Mouse (Mus musculus) large intestine, adult 2 months (tissue): ENCODE data around the gene Aldh1a3. TPM values are rescaled to one million over a fixed set of nuclear protein-coding genes. Genes with fewer than 3 reads are reported as not detected.
A peak's percentile ranks its signal among the peaks of the same experiment; 100 is the strongest.

Experiments used
- DNase-seq: peaks from one replicate; pipeline ENCODE4 v3.0.0-alpha.2; 2012; ENCODE audit warnings: low read depth, low spot score
- WGBS: fragments of 180-500 bp; shearing (Covaris S2); methylation state at CpG from one replicate; pipeline ENCODE4 v1.1.7; 2018; 5-methylcytosine and 5-hydroxymethylcytosine counted together
- polyA plus RNA-seq: library from polyadenylated mRNA; depleted of rRNA; stranded (reverse); fragments of >200 nt; gene quantifications from 2 replicates; pipeline ENCODE4 v1.2.3, GENCODE M21; 2012; rRNA removed

The Aldh1a3 gene
- polyA plus RNA-seq: 7.0 and 15.7 TPM in 2 replicates

- 2% methylated on average over 56 of the region's 56 CpGs for WGBS
Observed at GRCm38 (mm10) chr7:66427437-66428161, at the start of gene Aldh1a3. TSS of gene Aldh1a3 (minus strand) at chr7:66427517.

GRCm38 (mm10) chr7:66476289-66476688 lies 49.0 kb upstream of the Aldh1a3 start:
- 81% methylated on average over 8 of the region's 8 CpGs for WGBS
- no peak for DNase-seq

More at GRCm38 (mm10) chr7:66427437-66428161, at the start of gene Aldh1a3:
- DNase-seq: no peak

GRCm38 (mm10) chr7:66471641-66472216 lies 44.4 kb upstream of the Aldh1a3 start:
- WGBS: 55% methylated on average over 12 of the region's 12 CpGs
- DNase-seq: no peak

GRCm38 (mm10) chr7:66466641-66467040 lies 39.3 kb upstream of the Aldh1a3 start:
- WGBS: 90% methylated on average over 14 of the region's 14 CpGs
- DNase-seq: no peak

GRCm38 (mm10) chr7:66465241-66465640 lies 37.9 kb upstream of the Aldh1a3 start:
- no peak for DNase-seq
- 60% methylated on average over 5 of the region's 5 CpGs for WGBS

- WGBS: 100% methylated on average over 1 of the region's 1 CpGs
- no peak for DNase-seq
Observed at GRCm38 (mm10) chr7:66463081-66463480, 35.8 kb upstream of the Aldh1a3 start.

GRCm38 (mm10) chr7:66451622-66452295 lies 24.4 kb upstream of the Aldh1a3 start:
- 82% methylated on average over 12 of the region's 12 CpGs for WGBS

GRCm38 (mm10) chr7:66449971-66450752 lies 22.8 kb upstream of the Aldh1a3 start:
- DNase-seq: peak; percentile 57
- 5% methylated on average over 16 of the region's 16 CpGs for WGBS

More at GRCm38 (mm10) chr7:66451622-66452295, 24.4 kb upstream of the Aldh1a3 start:
- no peak for DNase-seq

GRCm38 (mm10) chr7:66448786-66449540 lies 21.6 kb upstream of the Aldh1a3 start:
- no peak for DNase-seq
- 78% methylated on average over 15 of the region's 15 CpGs for WGBS

GRCm38 (mm10) chr7:66448304-66448703 lies 21.0 kb upstream of the Aldh1a3 start:
- WGBS: 80% methylated on average over 10 of the region's 10 CpGs

GRCm38 (mm10) chr7:66446860-66447259 lies 19.5 kb upstream of the Aldh1a3 start:
- WGBS: 49% methylated on average over 3 of the region's 3 CpGs

More at GRCm38 (mm10) chr7:66448304-66448703, 21.0 kb upstream of the Aldh1a3 start:
- no peak for DNase-seq

GRCm38 (mm10) chr7:66445117-66445905 lies 18.0 kb upstream of the Aldh1a3 start:
- WGBS: 66% methylated on average over 11 of the region's 11 CpGs
- DNase-seq: no peak

More at GRCm38 (mm10) chr7:66446860-66447259, 19.5 kb upstream of the Aldh1a3 start:
- DNase-seq: peak; percentile 73

GRCm38 (mm10) chr7:66444706-66445105 lies 17.4 kb upstream of the Aldh1a3 start:
- no peak for DNase-seq
- 64% methylated on average over 5 of the region's 5 CpGs for WGBS

GRCm38 (mm10) chr7:66442501-66443369 lies 15.4 kb upstream of the Aldh1a3 start:
- no peak for DNase-seq
- 53% methylated on average over 15 of the region's 15 CpGs for WGBS

GRCm38 (mm10) chr7:66438787-66439669 lies 11.7 kb upstream of the Aldh1a3 start:
- peak; percentile 67 for DNase-seq
- WGBS: 26% methylated on average over 12 of the region's 12 CpGs

GRCm38 (mm10) chr7:66434453-66434935 lies 7.2 kb upstream of the Aldh1a3 start:
- WGBS: 29% methylated on average over 10 of the region's 10 CpGs
- no peak for DNase-seq
